Mouse (Mus musculus) erythroblast, embryonic 14.5 days (primary cell): Measurements from ENCODE around the gene Negr1.

Experiments
- GATA1 ChIP-seq: IDR thresholded peaks from 2 replicates; pipeline ENCODE4 v1.6.1; 2012; ENCODE audit warnings: low read length, inconsistent platforms, mixed read lengths
- TAL1 ChIP-seq: IDR thresholded peaks from 3 replicates; pipeline ENCODE4 v1.6.1; 2012; ENCODE audit warnings: low read length, inconsistent platforms, mixed read lengths

DNA sequence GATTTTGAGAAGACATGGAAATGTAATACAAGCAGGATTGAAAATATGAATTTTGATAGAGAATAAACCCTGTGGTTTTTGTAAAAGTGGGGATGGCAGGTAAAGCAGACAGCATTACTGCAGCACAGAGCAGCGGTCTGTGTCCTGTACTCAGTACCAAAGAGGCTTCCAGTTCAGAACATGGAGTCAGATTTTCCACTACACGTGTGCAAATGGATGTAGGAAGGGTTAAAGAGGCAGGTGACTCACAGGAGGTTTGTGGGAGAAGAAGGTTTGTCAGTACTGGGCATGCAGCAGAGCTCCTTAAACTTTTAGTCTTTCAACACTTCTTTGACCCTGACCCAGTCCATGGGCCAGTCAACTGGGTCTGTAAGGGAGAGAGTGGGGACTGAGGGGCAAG is 409.5 kb downstream of the Negr1 start:
- no peak for TF ChIP-seq GATA1
- TF ChIP-seq TAL1, result no peak
